8 mouse cellular contexts compared by ENCODE assay signal in genomic region chr9:20492527-20493233, GRCm38 (mm10). TPM values are rescaled to one million over a fixed set of nuclear protein-coding genes. Genes with fewer than 3 reads are reported as not detected.
DNase-seq lines count a peak whose midpoint lies in the region; ATAC-seq lines count a peak whose summit lies in the region.

TSS of gene Zfp426 (minus strand) at chr9:20492746.

- ATAC-seq in hindbrain, embryonic 14.5 days (ENCODE audit: low FRiP score) = peak; percentile 98

- H3K4me1 ChIP-seq in hindbrain, embryonic 14.5 days (replicated peaks; ENCODE audit: control insufficient read depth, insufficient read depth, low read length) = peaks cover 34% of the 10 kb centered on the region

- peak within 1 kb of the TSS; percentile 89 for H3K4me3 ChIP-seq in hindbrain, embryonic 14.5 days (replicated peaks; ENCODE audit: low read length)

- H3K36me3 ChIP-seq in hindbrain, embryonic 14.5 days (replicated peaks; ENCODE audit: control insufficient read depth, insufficient read depth) = peaks cover 34% of the 10 kb centered on the region

- H3K9me3 ChIP-seq in hindbrain, embryonic 14.5 days (ENCODE audit: control insufficient read depth, low read length) = no peaks in the 10 kb centered on the region

- peak within 1 kb of the TSS; percentile 93 for H3K4me2 ChIP-seq in hindbrain, embryonic 14.5 days (replicated peaks)

- H3K9ac ChIP-seq in hindbrain, embryonic 14.5 days = peak within 1 kb of the TSS; percentile 89

- H3K27ac ChIP-seq in hindbrain, embryonic 14.5 days = peak within 1 kb of the TSS; percentile 97

- DNase-seq in NIH3T3 (ENCODE audit: low read depth) = peak; percentile 91
- peak; percentile 92 to 93 for DNase-seq in cerebellum, postnatal 10 days
- peak; percentile 73 to 78 for DNase-seq in frontal cortex, postnatal 14 days (ENCODE audit: low spot score in 2 of 2)
- DNase-seq in hindbrain, embryonic 14.5 days (ENCODE audit: low spot score) = peak; percentile 97
- DNase-seq in layer of hippocampus, postnatal 36 days = peak; percentile 87 to 88
- peak; percentile 92 for DNase-seq in lung, postnatal 36 days
- peak; percentile 94 for DNase-seq in retina, postnatal 1 day
- DNase-seq in urinary bladder, adult 18-20 months (ENCODE audit: low spot score in 2 of 2) = peak; percentile 76 to 85

- under 1% methylated on average over 40 of the region's 40 CpGs for WGBS in hindbrain, embryonic 14.5 days

- no peaks in the 10 kb centered on the region for H3K27me3 ChIP-seq in hindbrain, embryonic 14.5 days (ENCODE audit: control insufficient read depth, insufficient read depth, low read length)

RNA-seq across cellular contexts. Expression of gene Zfp426, which starts in this region (rescaled TPM):
- 37.3 and 39.4 TPM in 2 replicates for polyA plus RNA-seq in hindbrain, embryonic 14.5 days (2014; fragmentation: Nextera tagmentation; extraction: Ambion mirVana)
- 10 to 100 TPM; 25.2 to 32.8 TPM for total RNA-seq in layer of hippocampus, postnatal 36 days (2021)

Comparison
In these comparisons a context has a peak if more than half of its experiments do, and no peak if none do; other contexts are left out.
1. Peak in every context shown above with its lines: DNase-seq, ATAC-seq, H3K4me3 ChIP-seq and H3K27ac ChIP-seq.